Mouse (Mus musculus): ENCODE results near the gene Syne3.

DNA sequence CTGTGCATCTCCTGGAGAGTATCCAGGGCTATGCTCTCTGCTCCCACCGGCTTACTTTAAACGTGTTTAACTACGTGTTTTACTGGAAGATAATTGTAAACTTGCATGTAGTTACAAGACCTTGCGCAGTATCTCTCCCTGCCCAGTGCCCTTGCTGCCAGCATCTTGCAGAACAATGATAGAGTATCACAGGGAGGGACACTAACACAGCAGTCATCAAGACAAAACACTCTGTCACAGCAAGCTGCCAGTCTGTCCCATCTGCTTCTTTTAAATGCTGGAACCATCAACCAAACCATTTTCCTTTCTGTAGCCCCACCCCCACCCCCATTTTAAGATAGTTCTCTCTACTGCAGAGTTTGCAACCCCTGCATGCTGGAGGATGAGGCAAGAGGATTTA, 6.6 kb upstream of the Syne3 start:
- TF ChIP-seq CHD2 (IDR thresholded peaks at IDR 0.05; ENCODE audit: low read depth, low read length) = no peak
- TF ChIP-seq ZNF384 (IDR thresholded peaks at IDR 0.05; ENCODE audit: low read depth, low read length) = no peak
- no peak for TF ChIP-seq HCFC1 (IDR thresholded peaks at IDR 0.05; ENCODE audit: borderline replicate concordance, insufficient read depth, low read length)
- no peak for TF ChIP-seq MAFK (IDR thresholded peaks at IDR 0.05; ENCODE audit: insufficient read depth, low read depth, low read length)
- no peak for TF ChIP-seq ZC3H11A (IDR thresholded peaks at IDR 0.05; ENCODE audit: borderline replicate concordance, low read depth, low read length)
